Mouse (Mus musculus) urinary bladder, postnatal 14 days (tissue): ENCODE measurements at regions not wholly inside any gene's neighbourhood (a gene's known extent, or its start where the extent isn't known, plus 50 kb on each side); places are given as distances from the start of the nearest gene placed in this dataset.

Experiments used
- DNase-seq: peaks from one replicate; pipeline ENCODE4 v3.0.0; 2021; ENCODE audit warnings: low spot score

DNA sequence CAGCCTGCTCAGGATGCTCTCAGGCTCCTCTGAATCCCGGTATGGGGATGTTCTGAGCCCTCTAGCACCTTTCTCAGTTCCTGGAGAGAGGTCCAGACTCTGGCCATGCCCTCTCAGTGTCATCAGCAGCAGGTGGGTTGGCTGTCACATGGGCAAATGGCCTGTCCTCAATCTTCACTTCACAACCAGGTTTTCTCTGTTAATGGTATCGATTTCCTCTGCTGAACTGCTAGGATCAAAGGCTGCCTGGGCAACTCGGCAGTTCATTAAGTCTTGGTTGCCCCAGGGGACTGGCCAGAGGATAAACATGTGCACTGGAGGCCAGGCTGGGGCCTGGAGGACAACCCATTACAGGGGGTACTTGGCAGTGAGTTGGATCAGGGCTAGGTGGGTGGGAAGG is 156.2 kb downstream of the Trim29 start:
- DNase-seq, result no peak

DNA sequence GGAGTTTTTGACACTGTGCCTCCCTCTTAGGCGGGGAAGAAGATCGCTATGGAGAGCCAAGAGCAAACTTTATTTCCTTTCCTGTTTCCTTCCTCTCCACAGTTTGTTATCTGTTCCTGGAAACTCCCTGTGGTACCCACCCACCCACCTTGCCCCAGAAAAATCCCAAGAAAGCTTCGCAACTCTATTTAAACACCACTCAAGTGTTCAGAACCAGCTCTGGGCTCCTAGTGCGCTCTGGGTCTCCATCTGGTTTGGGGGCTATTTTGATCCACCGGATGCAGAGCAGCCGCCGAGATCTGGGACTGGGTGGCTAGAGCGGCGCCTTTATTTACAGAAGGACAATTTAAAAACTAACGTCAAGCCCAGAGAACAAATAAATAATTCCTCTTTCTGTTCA is 158.6 kb downstream of the Trim29 start:
- DNase-seq, result no peak

DNA sequence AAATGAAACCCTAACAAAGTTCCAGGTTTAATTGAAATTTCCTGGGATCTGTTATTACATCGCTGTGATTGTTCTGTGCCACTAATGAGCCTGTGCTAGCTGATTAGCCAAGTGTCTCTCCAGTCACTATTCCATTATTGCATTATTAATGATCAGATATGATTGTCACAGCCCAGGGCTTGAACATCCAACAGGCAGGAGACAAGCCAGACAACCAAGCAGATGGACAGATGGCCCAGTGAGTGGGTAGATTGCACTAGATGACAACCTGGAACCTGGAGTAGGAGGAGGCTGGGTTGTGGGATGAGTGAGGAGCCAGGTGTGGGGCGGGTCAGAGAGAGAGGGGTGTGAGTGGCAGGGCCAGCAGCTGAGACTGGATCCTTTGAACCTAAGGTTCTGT is 161.6 kb downstream of the Trim29 start:
- DNase-seq, result no peak

DNA sequence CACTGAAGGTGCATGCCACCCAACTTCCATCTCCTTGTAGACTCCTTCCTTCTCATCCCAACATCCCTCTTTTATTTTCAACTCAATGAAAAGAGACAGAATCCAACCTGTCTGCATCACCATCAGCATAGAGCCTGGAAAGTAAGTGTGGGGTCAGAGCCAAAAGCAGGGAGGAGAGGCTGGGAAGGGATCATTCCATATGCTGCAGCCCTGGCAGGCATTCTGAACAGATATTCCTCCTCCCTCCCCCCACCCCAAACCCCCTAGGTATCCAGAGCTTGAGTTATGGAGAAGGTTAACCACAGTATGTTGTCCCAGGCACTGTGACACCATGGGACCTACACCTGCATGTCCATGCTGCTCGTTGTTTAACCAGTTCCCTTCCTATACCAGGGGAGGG is 162.5 kb downstream of the Trim29 start:
- DNase-seq, result no peak

DNA sequence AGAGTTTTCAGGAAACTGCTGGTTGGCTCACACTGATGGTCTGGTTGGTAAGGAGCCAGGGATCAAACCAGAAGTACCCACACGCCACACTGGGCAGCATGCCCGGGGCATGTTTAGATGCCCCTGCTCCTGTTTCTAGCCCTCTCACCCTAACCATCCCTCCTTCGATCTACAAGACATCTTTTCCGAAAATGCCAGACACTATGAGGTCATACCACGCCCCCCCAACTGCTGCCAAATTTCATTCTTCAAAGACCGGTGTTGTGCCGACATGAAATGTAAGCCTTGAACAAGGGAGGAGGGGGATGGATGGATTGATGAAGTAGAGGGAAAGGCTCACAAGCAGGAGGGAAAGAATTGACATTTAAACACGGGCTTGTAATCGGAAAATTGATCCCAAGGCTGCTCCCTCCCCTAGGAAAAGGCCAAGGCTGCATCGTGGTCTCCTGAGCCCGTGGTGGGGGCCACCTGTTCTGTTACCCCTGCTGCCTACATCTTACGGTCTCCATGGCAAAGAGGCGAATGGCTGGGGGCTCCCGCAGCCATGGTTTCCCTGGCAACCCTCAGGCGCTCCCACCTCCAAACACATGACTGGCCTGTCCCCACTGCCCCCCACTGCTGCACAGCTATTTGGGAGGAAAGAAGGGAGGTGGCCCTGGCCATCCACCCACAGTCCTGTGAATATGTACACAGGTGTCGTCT is 163.1 kb downstream of the Trim29 start:
- no peak for DNase-seq

DNA sequence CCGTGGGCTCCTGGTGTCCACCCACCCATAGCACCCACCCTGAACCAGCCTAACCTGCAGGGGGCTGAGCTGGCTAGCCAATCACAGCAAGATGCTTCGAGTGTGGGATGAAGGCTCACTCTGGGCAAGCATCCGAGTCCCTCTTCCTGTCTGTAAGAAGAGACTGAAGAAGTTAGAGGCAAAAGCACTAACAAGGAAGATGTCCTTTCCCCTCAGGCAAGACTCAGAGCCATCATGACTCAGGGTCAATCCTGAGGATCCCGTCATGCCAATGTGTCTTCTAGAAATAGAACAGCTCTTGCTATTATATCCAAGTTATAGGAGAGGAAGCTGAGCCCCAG is 163.6 kb downstream of the Trim29 start:
- DNase-seq, result no peak

DNA sequence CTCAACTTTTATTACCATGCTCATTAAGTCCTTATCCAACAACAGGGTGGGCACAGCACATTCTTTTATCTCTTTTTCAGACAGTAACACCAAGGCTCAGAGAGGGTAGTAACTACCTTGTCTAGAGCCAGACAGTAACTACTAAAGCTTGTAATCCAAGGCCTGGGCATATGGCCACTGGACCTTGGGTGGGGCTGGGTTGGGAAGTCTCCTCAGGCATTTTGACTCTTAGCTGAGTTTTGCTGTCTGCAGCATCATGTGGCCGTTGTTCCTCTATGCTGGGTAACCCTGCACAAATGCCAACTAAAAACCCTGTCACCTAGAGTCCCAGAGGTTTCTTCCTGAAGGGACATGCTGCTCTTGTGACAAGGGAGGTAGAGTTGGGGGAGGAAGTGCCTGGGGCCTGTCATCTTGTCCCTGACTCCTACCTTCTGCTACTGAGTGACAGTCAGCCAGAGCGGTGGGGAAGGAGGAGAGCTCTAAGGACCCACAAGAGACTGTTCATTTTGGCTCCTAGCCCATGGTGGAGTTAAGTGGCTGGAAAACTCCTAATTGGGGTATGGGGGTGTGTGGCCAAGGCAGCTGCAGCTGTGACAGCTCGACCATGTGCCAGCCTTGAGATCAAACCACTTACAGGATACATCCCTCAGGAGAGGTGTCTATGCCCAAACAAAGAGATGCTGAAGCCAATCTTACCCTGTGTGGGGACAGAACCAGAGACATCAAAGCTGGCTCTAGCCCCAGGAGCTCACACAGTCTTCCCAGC is 170.4 kb downstream of the Trim29 start:
- no peak for DNase-seq

DNA sequence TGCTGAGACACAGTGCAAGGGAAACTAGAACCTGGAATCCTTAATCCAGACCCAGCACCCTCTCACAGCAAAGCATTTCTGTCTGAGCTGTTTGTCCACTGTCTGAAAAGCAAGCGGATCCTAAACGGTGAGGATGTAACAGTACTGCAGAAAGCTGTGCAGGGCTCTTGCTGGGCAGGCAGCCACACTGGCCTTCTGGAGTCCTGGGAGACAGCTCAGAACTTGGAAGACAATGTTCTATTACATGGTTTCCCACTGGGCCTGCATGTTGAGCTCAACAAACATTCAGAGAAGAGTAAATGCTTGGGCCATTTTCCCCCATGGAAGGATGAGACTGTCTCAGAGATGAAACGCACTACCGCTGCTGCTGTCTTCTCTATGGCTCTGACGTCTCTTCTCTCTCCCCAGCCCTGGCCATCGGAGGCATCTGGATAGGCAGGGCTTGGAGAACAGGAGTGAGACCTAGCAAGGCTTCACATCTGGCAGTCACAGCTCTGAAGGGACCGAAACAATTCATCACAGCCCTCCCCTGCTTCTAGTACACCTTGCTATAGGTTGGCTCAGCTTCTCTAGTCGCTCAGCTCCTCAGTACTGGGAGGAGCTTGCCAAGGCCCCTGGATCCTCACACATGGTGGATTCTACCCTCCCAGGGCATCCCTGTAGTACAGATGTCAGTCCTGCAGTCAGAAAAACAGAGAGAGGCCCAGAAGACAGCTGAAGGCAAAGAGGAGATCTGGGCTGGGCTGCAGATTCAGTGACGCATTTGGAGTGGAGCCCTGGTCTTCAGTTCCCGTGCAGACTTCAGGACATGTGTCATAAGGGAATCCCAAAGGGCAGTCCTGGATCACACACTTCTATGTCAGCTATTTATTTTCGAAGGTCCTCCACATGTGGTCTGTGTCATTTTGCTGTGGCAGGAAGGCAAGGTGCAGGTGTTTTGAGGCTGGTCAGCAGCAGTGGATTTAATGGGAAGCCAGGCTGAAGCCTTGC is 171.7 kb downstream of the Trim29 start:
- DNase-seq, result peak; percentile 18

DNA sequence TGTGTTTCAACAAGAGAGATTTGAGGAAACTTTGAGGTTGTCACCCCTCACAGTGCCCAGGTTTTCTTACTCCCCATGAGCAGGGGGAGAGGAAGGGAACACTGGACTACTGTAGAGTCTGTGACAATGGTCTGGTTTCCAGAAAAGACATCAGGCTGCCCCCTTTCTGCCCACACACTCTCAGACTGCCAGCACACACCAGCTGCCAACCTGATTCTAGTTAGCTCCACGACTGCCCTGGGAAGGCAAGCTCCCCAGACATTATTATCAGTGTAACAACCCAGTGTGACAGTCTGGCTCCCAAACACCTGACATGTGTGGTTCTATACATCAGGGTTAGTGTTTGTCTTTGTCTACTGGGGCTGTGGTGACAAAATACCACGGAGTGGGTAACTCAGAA is 172.5 kb downstream of the Trim29 start:
- no peak for DNase-seq

DNA sequence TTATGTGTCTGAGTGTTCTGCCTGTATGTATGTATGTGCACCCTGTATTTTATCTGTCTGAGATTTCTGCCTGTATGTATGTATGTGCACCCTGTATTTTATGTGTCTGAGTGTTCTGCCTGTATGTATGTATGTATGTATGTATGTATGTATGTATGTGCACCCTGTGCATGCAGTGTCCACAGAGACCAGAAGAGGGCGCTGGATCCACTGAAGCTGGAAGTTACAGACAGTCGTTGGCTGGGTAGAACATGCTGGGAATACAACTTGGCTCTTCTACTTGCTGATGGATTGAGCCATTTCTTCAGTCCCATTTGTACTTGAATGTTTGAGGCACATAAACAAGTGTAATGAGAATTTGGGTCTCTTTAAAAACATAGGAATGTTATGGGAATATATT is 173.3 kb downstream of the Trim29 start:
- no peak for DNase-seq

DNA sequence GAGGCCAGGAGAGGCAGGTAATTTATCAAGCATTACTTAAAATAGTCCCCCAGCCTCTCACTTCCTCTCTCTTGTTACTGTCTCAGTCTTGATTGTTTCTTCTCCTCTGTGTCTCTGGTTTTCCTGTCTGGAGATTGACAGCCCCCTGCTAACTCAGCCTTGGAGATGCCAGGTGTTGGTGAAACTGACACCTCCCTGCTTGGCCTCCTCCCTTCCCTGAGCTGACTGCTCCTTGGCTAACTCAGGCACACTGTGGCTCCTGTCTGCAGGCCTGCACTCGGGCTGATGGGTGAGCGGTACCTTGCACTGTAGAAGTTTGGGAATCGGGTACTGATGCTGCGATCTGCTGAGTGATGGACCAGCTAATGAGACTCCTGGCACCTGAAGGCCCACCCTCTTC is 176.1 kb downstream of the Trim29 start:
- DNase-seq, result no peak

DNA sequence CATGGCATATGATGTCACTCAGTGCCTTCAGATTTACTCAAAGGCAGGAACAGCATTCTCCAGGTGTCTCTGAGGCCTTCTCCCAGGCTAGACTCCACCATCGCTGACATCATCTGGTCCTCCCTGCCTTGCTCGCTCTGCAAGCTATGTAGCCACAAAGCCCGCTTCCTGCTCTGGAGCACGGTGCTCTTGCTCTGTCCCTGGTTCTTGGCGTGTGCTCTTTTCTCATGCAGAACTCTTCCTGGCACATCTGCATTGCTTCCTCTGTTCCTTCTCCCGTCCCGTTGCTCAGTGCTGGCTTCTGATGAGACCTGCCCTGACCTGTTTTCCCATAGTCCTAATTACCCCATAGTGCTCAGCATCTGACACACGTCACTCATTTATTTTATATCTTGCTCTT is 178.6 kb downstream of the Trim29 start:
- DNase-seq, result no peak

DNA sequence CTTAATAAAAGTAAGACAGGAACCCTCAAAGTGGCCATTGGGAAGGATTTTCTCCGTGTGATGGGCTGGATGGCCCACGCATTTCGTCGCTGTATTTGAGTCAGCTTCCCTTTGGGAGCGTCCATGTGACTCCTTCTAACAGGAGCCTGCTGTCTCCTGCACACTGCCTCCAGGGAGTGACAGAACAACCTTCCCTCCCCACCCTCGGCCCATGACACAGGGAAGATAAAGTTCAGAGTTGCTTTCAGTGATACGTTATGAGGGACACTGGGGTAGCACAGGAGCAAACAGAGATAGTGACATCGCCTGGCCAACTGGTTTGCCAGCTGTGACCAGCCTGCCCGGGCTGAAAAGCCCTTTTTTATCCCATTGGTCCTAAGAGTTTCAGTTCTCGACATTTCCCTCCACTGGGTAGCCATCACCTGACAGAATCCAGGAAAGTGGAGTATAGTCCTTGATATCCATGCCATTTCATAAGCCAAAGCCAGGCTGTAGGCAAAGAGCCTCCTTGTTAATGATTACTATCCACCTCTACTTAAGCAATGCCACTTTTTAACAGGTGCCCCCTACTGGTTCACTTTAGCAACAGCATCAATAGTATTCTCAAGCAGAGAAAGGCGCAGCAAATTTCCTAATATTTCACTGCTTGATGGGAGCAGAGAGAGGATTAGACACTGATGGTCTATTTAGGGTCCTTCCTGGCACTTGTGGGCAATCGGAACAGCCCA is 180.5 kb downstream of the Trim29 start:
- DNase-seq, result no peak

DNA sequence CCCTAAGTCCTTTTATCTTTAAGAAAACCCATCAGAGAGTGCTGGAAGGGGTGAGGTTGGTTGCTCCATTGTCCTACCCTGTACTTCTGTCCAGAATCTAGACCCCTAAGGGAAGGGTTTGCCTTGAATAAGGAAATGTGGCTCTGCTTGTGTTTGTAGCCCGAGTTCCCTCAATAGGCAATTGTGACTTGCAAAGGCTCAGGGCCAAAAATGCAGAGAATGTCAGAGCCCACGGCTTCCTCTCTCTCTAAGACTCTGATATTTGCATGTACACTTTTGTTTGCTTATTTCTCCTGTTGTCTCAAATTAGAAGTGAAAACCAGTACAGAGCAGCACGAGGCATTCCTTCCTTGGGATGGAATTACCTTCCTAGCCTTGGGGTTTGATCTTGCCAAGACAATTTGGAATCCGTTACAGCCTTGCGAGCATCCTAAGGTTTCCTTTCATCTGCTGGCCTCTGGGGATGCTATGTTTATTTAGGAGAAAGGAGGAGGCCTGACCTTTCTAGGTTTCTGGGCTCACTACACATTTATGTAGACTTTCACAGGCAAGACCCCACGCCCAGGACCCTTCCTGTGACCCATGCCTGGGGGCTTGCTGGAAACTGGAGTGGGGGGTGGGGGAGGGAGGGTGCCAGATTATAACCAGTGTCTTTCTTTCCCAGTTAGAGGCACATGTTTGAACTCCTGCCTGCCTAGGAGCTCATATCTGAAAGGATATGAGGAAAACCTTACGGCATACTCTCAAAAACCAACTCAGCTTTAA is 181.8 kb downstream of the Trim29 start:
- no peak for DNase-seq

DNA sequence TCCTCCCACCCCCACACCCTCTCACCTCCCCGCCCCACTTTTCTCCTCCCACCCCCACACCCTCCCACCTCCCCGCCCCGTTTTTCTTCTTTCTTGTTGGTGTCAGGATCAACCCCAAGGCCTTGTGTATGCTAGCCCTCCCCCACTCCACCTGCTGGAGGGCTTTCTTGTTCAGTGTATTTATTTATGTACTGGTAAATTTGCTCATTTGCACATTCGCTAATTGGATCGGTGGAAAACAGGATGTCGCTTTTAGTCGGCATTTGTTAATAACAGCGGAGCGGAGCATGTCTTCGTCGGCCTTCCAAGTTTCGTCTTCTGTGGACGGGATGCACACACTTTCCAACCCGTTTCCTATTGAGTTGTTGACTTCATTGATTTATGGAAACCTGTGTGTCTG is 187.9 kb downstream of the Trim29 start:
- DNase-seq, result no peak

DNA sequence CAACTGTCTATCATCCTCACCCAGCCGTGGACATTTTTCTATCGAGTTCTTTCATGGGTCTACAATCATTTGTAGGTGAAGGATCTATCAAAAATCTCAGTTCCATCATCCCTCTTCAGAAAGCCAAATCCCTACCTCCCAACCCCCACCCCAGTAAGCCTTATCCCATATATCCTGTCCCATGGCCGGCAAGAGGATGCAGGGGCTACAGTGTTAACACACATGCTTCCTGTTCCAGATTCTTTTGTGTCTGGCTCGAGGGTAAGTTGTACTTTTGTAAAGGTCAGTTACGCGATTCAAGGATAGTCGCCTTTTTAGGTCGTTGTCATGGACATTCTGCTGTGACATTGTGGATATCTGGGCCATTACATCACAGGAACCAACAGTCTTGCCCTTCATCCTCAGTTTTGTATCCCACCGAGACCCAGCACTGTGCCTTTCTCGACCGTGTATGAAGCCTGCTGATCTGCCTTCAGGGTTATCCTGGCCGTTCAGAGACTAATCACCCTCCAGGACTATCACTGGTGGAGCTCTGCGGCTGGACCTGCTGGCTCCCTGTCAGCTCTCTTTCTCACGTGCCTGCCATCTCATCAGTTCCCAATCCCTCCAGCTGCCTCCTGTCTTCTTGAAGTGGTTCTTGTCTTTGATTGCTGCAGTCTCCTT is 193.8 kb downstream of the Trim29 start:
- DNase-seq, result no peak

DNA sequence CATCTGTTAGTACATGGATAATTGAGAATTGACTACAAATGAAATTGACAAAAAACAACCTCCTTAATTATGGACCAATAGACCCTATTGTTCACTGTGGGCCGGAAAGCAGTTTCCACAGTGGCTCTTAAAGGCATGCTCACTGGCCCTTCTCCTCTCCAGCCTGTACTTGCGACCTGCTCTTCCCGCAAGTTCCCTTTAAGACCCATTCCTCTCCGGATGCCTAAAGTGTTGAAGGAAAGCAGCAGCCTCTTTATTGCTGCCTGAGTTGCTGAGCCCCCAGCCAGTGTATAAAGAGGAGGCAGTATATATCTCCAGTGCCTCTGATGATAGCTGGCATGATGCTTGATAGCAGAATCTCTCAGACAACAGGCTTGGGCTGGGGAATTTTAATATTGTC is 195.2 kb downstream of the Trim29 start:
- no peak for DNase-seq

DNA sequence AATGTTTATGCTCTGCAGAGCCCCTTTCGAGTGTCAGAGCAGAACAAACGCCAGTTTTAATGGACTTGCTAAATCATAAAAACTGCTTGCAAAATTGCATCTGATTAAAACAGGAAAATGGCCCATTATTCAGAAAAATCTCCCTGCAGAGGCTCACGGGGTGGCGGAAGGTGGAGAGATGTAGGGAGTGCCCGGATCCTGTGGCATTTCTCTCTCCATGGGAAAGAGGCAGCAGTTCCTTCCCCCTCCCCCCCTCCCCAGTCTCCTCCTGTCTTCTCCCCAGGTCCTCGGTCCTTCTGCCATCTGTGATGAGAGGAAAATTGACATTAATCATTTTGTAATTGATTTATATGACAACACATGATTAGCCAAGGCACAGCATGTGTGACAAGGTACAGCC is 195.6 kb downstream of the Trim29 start:
- no peak for DNase-seq

DNA sequence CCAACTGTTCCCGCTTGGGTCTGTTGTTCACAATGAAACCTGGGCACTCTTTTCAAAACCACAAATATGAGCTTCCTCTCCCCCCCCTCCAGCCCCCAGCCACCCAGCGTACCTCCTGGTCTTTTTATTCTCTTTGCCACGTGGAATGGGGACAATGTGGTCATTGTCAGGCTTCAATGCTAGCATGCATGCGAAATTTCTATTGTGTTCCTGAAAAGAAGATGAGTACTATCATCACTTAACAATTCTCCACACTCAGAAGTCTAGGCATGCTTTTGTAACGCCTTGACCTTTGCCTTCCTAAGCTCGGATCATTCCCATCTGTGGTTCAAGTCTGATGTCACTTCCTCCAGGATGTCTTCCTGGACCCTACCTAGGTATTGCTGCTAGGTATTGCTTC is 202.2 kb downstream of the Trim29 start:
- no peak for DNase-seq

DNA sequence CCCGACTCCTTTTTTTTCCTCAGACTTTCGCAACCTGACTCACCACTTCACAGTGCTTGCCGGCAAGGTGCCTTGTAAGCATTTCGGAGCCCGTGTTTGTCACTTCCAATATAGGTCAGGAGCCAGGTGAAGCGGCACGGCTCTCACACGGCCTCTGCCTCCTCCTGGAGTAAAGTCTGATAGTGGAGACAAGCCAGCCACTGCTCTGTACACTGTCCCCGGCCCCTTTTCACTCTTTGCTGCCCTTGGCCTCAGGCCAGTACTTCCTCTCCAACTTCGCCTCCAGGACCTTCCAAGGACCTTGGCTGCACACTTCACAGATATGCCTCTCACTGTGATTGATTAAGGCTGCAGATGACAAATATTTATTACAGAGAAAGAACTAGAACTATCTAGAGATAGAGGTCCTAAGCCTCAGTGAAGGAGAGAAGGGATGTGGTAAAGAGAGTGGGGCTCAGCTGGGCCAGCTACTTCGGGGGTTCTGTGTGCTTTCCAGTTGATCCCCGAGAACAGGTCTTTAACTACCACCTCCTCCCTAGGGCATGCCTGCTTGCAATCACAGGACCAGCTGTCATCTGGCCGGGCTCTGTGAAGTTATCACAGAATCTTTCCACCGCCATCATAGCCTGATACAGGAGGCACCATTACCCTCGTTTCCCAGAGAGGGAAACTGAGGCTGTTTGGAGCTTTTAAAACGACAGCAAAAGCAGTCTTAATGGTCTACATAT is 204.2 kb downstream of the Trim29 start:
- DNase-seq, result no peak
